Mouse (Mus musculus) cerebellum, postnatal 10 days (tissue): ENCODE data around the gene Cox7c.

ENCODE experiments used
- DNase-seq, 2 experiments: peaks; one replicate each; pipeline ENCODE4 v3.0.0; 2021; ENCODE audit warnings: mixed read lengths in 2 of 2

Cox7c gene

DNA sequence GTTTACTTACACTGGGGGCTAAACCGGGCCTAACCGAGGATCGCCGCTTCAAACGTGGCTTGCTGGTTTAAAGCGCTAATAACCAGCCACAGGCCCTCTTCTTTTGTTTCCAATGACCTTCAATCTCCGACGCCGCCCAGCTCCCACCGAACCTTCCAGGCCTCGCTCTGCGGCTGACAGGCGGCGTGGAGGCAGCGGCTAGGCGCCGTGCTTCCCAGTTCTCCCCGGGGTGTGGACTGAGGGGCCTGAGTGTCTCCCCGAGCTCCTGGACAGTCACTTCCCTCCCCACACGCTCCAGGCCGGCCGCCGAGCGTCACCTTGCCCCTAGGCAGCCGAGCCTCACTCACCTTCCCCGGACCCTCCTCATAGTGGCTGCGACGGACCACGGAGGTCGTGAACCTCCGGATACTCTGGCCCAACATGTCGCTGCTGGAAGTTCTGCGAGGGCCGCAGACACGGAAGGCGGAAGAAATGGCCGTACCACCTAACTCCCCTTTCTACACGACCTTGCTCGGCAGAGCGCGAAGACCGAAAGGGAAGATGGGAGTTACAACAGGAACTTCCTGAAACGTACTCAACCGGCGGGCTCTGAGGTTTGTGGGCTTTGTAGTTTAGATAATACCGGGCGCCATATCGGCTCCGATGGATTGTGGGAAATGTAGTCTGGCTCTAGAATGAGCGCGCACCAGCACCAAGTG lies at the start of gene Cox7c:
Gene Cox7c, minus strand, starts transcription at position 651 of the 698 bp plus-strand sequence.
- DNase-seq: peak; percentile 87 to 90

DNA sequence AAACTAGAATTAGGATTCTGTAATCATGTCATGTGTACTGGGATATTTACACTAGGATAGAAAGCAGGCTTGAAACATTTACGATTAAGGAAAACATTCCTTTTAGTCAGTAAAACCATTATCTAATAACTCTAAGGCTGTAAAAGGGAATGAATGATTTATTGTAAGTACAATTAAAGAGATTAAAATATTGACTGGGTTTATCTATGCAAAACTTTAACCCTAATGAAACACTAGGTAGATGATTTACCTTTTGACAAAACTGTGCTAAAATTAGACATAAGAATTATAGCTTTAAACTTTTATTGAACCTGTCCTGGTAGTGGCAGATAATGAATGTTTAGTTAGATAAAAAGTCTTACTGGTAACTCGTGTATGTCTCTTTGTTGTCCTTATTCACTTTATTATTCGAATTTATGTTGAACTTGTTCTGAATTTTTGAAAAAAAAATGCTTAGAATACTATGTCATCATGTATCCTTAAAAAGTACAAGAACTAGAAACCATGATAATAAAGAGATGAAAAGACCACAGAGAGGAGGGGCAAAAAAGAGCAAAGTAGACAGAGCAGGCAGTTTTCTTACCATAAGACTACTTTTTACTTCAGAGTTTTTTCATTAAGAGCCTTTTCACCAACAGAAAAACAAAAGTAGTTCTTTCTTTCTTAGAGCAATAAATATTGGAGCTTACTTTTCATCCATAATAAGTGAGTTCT lies 21.5 kb upstream of the Cox7c start:
- no peak for DNase-seq

DNA sequence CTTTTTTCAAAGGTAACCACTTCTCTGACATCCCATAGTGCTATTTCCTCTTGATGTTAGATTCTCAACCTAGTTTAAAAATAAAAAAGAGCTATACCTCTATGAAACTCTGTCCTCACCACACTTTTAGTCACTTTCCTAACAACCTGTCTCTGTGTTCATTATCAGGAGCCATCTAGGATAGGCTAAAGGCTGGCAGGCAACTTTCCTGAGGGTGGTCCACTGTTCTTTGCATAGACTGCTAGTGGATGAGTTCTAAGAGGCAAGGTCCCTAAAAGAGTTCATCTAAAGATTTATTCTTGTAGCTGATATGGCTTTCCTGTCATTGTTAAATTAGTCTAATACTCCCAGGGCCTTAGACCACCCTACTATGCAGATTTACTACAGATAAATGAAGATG lies 20.8 kb upstream of the Cox7c start:
- no peak for DNase-seq

DNA sequence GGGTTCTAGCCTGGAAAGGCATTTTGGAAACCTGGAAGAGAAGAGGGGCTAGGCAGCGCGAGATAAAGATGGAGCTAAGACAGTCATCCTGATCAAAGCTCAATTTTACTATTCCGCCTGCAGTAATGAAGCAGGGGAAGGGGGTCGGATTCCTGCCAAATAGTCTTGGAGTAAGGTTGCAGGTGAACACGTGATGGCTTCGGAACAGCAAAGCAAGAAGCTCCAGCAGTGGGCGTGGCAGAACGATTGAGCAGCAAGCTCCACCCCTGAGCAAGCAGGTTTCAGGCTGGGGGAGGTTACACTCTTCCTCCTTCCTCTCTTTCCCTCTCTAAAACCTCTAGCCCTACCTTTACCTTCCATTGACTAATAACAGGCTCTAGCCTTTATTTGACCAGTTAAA lies 7.4 kb upstream of the Cox7c start:
- DNase-seq: peak; percentile 29 to 30

DNA sequence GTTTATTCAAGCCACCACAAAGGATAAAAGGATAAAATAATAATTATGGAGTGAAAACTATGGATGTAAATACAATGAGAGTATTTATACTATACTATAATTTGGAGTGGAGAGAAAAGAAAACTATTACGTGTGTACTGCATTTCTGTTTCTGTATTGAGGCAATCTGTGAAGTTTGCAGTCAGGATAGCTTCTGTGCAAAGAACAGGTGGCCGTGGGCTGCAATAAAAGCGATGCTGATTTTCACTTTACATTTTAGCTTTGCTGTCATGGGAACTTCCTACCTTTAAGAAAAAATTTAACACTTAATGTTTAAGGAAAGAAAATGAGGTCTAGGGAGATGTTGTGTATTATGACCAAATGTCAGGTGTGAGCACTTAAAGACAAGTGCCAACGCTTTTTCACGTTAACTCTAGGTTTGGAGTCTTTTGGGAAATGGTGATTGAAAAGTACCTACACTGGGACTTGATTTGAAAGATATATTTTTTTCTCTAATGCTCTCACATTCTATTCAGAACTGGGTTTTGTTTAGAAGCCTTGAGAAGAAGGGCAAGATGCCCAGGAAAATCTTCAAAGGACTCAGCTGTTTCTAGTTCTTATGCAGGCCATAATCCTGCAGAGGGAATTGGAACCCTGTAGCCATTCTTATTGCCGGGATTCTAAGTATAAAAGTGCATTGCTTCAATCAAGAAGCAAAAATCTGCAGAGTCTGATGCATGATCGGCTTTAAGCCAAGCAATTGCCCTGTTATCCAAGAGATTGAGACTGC lies 41.6 kb downstream of the Cox7c start:
- no peak for DNase-seq
